Mouse (Mus musculus): ENCODE results near the gene Akap13.

Akap13 gene

GRCm38 (mm10) chr7:75463579-75464162 lies 8.3 kb downstream of the Akap13 start:
- no peak for DNase-seq

- no peak for DNase-seq
Measured at GRCm38 (mm10) chr7:75467791-75468190, 12.5 kb downstream of the Akap13 start.

- no peak for DNase-seq
Measured at GRCm38 (mm10) chr7:75470318-75470925, 15.1 kb downstream of the Akap13 start.

- DNase-seq = no peak
Measured at GRCm38 (mm10) chr7:75472316-75473195, 17.2 kb downstream of the Akap13 start.

GRCm38 (mm10) chr7:75473294-75473693 lies 18.0 kb downstream of the Akap13 start:
- no peak for DNase-seq

GRCm38 (mm10) chr7:75474064-75474463 lies 18.7 kb downstream of the Akap13 start:
- no peak for DNase-seq

DNA sequence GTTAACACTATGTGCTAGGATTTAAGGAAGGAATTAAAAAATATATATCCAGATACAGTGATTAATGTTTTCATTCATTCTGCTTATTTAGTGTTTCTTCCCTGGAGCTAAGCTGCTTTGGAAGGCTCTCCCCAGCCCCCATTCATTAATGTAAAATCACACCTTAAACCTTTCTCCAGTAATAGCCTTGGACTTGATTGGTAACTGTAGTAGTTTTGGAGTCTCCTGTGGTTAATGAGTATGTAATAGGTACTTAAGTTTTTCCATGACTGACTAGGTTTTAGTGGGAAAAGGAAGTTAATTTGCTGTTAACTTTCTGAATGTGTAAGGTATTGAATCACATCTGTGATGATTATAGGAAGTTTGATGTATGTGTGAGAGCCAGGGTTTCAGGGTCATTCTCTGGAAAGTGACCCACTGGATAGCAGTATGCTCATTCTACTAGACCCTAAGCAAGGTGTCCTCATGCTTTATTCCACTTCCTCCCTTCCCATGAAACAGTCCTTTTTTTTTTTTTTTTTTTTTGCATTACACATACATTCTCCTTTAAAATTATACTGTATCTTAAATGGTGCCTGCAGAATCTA lies 19.3 kb downstream of the Akap13 start:
- DNase-seq = no peak

DNA sequence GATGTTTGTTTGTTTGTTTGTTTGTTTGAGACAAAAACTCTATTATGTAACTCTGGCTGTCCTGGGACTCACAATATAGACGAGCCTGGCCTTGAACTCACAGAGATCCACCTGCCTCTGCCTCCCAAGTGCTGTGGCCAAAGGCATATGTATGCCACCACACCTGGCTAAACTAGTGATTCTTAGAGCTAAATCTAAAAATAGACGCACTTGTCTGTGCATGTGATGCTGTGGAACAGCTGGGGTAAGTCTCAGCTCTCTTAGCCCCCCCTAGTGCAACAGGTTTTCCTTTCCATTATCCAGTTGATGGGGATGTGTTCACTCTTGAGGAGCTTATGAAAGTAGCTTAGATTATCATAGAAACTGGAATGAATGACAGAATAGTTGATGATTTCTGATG lies 22.7 kb downstream of the Akap13 start:
- no peak for DNase-seq

DNA sequence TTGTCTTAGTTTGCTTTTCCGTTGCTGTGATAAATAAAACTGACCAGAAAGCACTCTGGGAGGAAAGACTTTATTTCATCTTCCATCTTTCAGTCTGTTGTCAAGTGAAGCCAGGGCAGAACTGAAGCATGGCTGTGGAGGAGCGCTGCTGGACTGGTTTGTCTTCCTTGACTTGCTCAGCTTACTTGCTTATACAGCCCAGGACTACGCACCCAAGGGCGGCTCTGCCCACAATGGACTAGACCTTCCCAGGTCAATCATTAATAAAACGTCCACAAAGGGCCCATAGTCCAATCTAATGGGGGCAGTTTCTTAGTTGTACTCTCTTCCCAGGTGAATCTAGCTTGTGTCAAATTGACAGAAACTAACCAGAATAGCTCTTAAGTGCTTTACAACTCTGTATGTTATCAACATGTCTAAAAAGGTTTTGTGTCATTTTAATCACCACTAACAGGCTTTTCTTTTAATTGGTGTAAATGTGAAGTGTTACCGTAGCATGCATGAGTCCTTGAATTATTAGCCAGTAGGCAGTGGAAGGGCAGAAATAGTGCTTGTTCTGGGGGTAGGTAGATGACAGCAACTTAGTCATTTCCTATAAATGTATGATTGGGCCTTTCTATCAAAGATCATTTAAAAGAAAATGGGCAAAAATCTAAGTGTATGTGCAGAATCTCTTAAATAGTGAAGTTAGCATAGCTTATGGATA lies 25.5 kb downstream of the Akap13 start:
- DNase-seq = no peak

- DNase-seq = no peak
Measured at GRCm38 (mm10) chr7:75486031-75486430, 30.7 kb downstream of the Akap13 start.

GRCm38 (mm10) chr7:75495941-75496441 lies 40.7 kb downstream of the Akap13 start:
- DNase-seq = peak; percentile 40 to 63

DNA sequence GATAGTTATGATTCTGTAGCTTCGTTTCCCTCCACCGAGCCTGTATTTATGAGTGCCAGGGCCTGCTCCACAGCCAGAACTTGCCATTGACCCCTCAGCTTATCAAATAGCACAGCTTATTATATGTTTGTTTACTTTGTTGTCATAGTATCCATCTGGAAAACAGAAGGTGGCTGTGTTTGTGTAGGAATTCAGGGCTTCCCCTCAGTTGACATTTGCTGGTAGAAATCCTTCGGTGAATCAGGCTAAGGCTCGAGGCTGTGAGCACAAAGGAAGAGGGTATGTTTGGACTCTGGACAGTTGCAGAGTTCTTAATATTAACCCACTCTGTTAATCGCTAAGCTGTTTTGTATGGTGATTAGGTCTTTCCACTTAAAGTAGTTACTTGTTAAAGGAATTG lies 43.3 kb downstream of the Akap13 start:
- no peak for DNase-seq

GRCm38 (mm10) chr7:75499271-75499670 lies 43.9 kb downstream of the Akap13 start:
- DNase-seq = no peak

DNA sequence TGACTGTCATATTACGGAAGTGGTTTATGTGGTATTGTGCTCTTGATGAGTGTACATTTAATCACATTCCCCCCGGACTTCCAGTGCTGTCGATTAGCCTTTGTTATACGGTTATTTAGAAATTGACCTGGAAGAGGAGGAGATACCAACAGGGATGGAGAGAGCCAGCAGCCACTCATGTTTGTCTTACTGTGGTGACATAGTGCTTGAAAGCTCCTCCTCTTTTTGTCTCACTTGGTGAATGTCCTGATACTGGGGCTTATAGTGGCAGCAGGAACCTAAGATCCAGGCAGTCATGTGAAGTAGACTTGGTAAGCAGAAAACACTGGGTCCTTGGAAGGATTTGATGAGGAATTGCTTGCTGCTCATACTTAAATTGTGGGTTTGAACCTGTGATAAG lies 44.8 kb downstream of the Akap13 start:
- no peak for DNase-seq

GRCm38 (mm10) chr7:75500793-75501192 lies 45.5 kb downstream of the Akap13 start:
- no peak for DNase-seq

DNA sequence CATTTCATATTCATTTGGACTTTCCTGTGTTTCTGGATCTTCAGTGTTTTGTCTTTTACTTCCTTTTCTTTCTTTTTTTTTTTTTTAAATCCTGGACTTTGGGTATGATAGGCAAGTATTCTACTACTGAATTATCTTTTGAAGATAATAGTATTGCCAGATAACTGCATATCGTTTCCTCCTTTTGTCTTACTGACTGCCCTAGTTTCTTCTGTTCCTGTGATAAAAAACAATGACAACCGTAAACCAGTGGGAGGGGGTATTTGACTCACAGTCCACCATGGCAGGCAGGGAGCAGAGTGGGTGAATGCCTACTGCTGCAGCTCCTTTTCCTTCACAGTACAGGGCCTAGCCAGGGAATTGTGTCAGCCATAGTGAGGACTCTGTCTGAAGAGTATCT lies 49.2 kb downstream of the Akap13 start:
- DNase-seq = no peak

- no peak for DNase-seq
Measured at GRCm38 (mm10) chr7:75506628-75507027, 51.3 kb downstream of the Akap13 start.

DNA sequence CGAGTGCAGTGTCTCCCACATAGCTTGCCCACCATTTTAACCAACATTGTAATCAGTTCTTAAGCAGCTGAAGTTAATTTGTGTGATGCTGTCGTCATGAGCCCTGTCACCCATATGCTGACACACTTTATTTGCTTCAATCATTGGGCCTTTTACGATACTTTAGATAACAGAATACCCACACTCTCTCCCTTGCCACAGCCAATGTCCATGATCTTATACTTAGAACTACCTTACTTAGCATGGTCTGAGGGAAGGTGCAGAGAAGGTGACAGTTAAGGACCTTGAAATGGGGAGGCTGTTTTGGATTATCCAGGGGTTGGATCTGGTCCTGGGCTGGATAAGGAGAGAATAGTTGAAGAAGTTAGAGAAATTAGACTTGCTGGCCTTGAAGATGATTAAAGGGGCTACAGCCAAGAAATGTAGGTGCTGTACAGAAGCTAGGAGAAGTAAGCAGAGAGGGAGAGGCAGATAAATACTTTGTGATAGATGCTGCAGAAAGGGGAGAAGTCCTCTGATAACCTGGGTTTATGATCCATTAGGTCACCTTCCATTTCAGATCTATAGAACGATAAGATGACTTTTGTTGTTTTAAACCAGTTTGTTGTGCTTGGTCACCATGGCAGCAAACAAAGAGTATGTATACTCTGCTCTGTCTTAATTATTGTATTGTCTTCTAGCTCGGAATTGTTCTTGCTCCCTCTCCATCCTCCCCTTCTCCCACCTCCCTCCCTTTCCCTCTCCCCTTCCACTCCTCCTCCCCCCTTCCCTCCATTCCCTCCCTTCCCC lies 53.9 kb downstream of the Akap13 start:
- no peak for DNase-seq

- no peak for DNase-seq
Measured at GRCm38 (mm10) chr7:75515472-75515871, 60.1 kb downstream of the Akap13 start.

DNA sequence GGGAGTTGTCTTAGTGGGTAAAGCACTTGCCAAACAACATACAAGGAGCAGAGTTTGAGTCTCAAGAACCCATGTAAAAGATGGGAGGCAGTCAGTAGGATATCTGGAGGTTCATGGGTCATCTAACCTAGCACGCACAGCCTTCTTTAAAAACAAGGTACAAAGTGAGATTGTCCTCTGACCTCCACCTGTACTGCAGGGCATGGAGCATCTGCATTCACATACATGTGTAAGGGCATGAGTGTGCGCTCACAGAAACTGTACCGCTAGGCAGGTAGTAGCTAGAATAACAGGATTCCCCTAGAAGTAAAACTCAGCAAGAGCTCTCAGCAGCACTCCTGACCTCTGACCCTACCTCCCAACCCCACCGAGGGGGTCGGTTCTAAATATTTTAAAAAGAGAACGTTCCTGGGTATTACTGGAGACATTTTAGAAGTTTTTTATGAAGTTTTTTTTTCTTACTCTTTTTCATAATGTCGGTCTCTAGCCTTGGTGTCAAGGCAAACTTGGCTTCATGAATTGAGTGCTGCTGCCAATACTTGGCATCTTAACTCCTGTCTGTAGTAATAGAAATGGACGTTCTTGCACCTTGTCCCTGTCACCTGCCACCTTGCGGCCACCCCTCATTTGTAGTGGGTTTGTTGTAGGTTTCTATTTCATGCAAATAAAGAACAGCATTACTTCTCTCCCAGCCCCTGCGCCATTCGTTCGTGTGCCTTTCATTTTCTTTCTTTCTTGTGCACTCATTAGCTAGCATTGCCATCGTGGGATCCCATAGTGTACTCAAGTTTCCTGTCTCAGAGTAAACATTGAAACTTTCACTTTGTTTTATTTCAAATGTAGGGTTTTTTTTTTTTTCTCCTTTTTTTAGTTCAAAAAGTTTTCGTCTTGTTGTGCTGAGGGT lies 61.6 kb downstream of the Akap13 start:
- no peak for DNase-seq

DNA sequence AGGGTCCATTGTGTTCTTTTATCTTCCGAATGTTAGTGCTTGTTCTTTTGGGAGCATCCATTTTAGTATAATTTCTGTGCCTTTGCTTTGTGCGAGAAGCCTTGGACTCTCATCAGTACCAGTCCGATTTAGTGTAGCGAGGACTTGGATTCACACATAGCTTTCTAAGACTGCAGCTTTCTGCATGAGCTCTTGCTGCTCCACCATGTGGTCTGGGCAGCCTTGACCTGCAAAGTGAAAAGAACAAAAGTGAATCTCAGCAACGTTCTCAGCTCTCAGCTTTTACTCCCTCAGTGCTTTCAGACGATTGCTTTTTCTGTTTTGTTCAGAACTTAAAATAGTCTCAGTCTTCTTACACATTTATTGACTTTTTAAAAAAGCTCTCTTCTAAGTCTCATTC lies 65.2 kb downstream of the Akap13 start:
- peak in 1 of 2 experiments; percentile 20 for DNase-seq

All from cerebellum, postnatal 14 days (tissue).